Mouse (Mus musculus) retina, embryonic 14.5 days (tissue): ENCODE measurements at regions not wholly inside any gene's neighbourhood (a gene's known extent, or its start where the extent isn't known, plus 50 kb on each side); places are given as distances from the start of the nearest gene placed in this dataset.

Source experiments
- DNase-seq: peaks from one replicate; pipeline ENCODE4 v3.0.0-alpha.2; 2015; ENCODE audit warnings: low spot score

DNA sequence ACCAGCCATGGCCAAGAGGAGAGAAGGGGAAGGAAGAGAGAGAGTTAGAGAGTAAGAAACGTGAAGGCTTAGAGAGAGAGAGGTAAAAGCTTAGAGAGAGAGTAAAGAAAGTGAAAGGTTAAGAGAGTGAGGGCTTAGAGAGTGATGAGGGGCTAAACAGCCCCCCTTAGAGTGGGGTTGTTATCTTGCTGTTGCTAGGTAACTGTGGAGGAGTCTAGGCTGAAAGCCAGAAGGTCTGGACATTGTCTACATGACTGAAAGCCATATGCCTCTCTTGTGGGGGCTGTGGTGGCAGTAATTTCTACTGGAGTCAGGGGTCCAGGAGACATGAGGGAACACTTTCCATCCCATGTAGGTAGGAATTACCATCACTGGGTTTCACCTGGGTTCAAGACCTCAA, 542.6 kb upstream of the Gprin3 start:
- no peak for DNase-seq

DNA sequence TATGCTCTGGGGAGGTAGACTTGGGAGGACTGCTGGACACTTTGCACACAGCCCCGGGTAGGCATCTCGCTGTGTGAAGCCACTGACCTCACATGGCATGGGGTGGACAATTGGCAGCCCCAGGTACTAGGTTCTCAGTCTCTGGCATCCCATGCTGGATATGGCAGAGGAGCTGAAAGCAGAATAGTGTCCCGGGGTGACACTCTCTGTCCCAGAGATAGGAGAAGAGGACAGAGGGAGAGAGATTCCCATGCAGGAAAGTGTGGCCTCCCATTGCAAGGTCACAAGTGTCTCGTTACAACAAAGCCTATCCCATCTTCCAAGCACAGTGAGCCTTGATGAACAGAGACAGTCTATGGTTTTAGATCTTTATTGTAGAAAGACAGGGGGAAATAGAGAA, 542.1 kb upstream of the Gprin3 start:
- DNase-seq = no peak

GRCm38 (mm10) chr6:59935046-59935445, 509.0 kb upstream of the Gprin3 start:
- DNase-seq = peak; percentile 88

GRCm38 (mm10) chr6:59899808-59900207, 473.7 kb upstream of the Gprin3 start:
- no peak for DNase-seq
